Mouse (Mus musculus) liver, adult 2 months (tissue): ENCODE data around the gene Hspa12b. TPM values are rescaled to one million over a fixed set of nuclear protein-coding genes. Genes with fewer than 3 reads are reported as not detected.

Source experiments
- DNase-seq: peaks from one replicate; pipeline ENCODE4 v3.0.0-alpha.2; 2011; ENCODE audit warnings: low read depth, low spot score; ENCODE audit errors: extremely low read depth
- H3K27ac ChIP-seq: fragments of 200-500 bp; replicated peaks from 2 replicates; pipeline ENCODE4 v1.5.1; 2012; ENCODE audit warnings: low read depth, mild to moderate bottlenecking, control low read depth, inconsistent platforms, low read length; ENCODE audit not compliant: insufficient read depth
- H3K27me3 ChIP-seq: fragments of 200-500 bp; 2 replicates; pipeline ENCODE4 v1.6.1; 2012; ENCODE audit warnings: mild to moderate bottlenecking, moderate library complexity, low read length, inconsistent platforms; ENCODE audit not compliant: control insufficient read depth, insufficient read depth
- H3K36me3 ChIP-seq: fragments of 200-500 bp; 2 replicates; pipeline ENCODE4 v1.6.1; 2012; ENCODE audit warnings: low read length, inconsistent platforms; ENCODE audit not compliant: control insufficient read depth, insufficient read depth
- H3K4me1 ChIP-seq: fragments of 200-500 bp; 2 replicates; pipeline ENCODE4 v1.6.1; 2011; ENCODE audit warnings: low read length; ENCODE audit not compliant: control insufficient read depth, insufficient read depth
- H3K4me3 ChIP-seq: fragments of 200-500 bp; 2 replicates; pipeline ENCODE4 v1.5.1; 2011; ENCODE audit warnings: low read depth, mild to moderate bottlenecking, control low read depth, low read length, moderate library complexity; ENCODE audit not compliant: insufficient read depth
- H3K79me2 ChIP-seq: fragments of 200-500 bp; 2 replicates; pipeline ENCODE4 v1.6.1; 2012; ENCODE audit warnings: inconsistent platforms, mild to moderate bottlenecking, low read length, moderate library complexity; ENCODE audit not compliant: control insufficient read depth, insufficient read depth
- H3K9ac ChIP-seq: fragments of 200-500 bp; 2 replicates; pipeline ENCODE4 v1.6.1; 2012; ENCODE audit warnings: low read depth, mild to moderate bottlenecking, control low read depth, inconsistent platforms, low read length
- CTCF ChIP-seq: fragments of 200-500 bp; IDR thresholded peaks from 2 replicates; pipeline ENCODE4 v1.5.1; 2011; ENCODE audit warnings: low read depth, low read length, control low read depth
- POLR2A ChIP-seq: fragments of 200-500 bp; IDR thresholded peaks from 2 replicates; pipeline ENCODE4 v1.6.1; 2011; ENCODE audit warnings: low read length, control low read depth; ENCODE audit not compliant: insufficient read depth; ENCODE audit errors: extremely low read depth
- WGBS: fragments of 180-500 bp; shearing (Covaris S2); methylation state at CpG from one replicate; pipeline ENCODE4 v1.1.7; 2018; 5-methylcytosine and 5-hydroxymethylcytosine counted together
- polyA plus RNA-seq: library from polyadenylated mRNA; depleted of rRNA; stranded (reverse); fragments of >200 nt; gene quantifications from 2 replicates; pipeline ENCODE4 v1.2.3, GENCODE M21; 2012
- total RNA-seq: library from RNA; depleted of rRNA; stranded (reverse); fragments of >200 nt; gene quantifications from 2 replicates; pipeline ENCODE4 v1.2.3, GENCODE M21; 2014

Hspa12b gene
- total and polyA plus RNA-seq, 2 experiments = 1.0 to 1.1 TPM

- Histone ChIP-seq H3K36me3 (no peaks in the 10 kb centered on the region), H3K4me1 (0 out of 2 replicates have a peak, but pooled peaks cover 2% of the 10 kb centered on the region), H3K27ac (no peak overlapping the region), H3K27me3 (no peaks in the 10 kb centered on the region), H3K4me3 (no peak overlapping the region), H3K79me2 (no peaks in the 10 kb centered on the region), H3K9ac (no peak overlapping the region)
- TF ChIP-seq POLR2A = no peak
- TF ChIP-seq CTCF = no peak
- 96% methylated on average over 8 of the region's 8 CpGs for WGBS
- no peak for DNase-seq
Measured at GRCm38 (mm10) chr2:131147043-131147365, 19.9 kb downstream of the Hspa12b start.

GRCm38 (mm10) chr2:131148353-131149253 lies 21.5 kb downstream of the Hspa12b start:
- DNase-seq = no peak
- H3K4me1 ChIP-seq = no peaks in the 10 kb centered on the region
- H3K4me3 ChIP-seq = no peak overlapping the region
- no peaks in the 10 kb centered on the region for H3K36me3 ChIP-seq
- TF ChIP-seq POLR2A = no peak
- TF ChIP-seq CTCF = no peak
- WGBS = 84% methylated on average over 8 of the region's 8 CpGs
- no peaks in the 10 kb centered on the region for H3K27me3 ChIP-seq
- no peaks in the 10 kb centered on the region for H3K79me2 ChIP-seq
- H3K9ac ChIP-seq = no peak overlapping the region
- no peak overlapping the region for H3K27ac ChIP-seq

GRCm38 (mm10) chr2:131149254-131149578 lies 22.1 kb downstream of the Hspa12b start:
- Histone ChIP-seq H3K27ac (no peak overlapping the region), H3K27me3 (no peaks in the 10 kb centered on the region), H3K9ac (no peak overlapping the region), H3K4me1 (no peaks in the 10 kb centered on the region), H3K36me3 (no peaks in the 10 kb centered on the region), H3K4me3 (no peak overlapping the region), H3K79me2 (no peaks in the 10 kb centered on the region)
- TF ChIP-seq POLR2A = no peak
- no peak for TF ChIP-seq CTCF
- 97% methylated on average over 3 of the region's 3 CpGs for WGBS
- DNase-seq = no peak

- no peaks in the 10 kb centered on the region for H3K36me3 ChIP-seq
- no peak overlapping the region for H3K4me3 ChIP-seq
- no peaks in the 10 kb centered on the region for H3K79me2 ChIP-seq
- no peak overlapping the region for H3K27ac ChIP-seq
- no peaks in the 10 kb centered on the region for H3K27me3 ChIP-seq
- no peaks in the 10 kb centered on the region for H3K4me1 ChIP-seq
- WGBS = 91% methylated on average over 7 of the region's 7 CpGs
- no peak for DNase-seq
- no peak for TF ChIP-seq CTCF
- no peak for TF ChIP-seq POLR2A
- no peak overlapping the region for H3K9ac ChIP-seq
Measured at GRCm38 (mm10) chr2:131152166-131152730, 25.2 kb downstream of the Hspa12b start.

GRCm38 (mm10) chr2:131154036-131154435 lies 27.0 kb downstream of the Hspa12b start:
- Histone ChIP-seq H3K27me3 (no peaks in the 10 kb centered on the region), H3K27ac (no peak overlapping the region), H3K9ac (no peak overlapping the region), H3K4me3 (no peak overlapping the region), H3K4me1 (no peaks in the 10 kb centered on the region), H3K79me2 (no peaks in the 10 kb centered on the region), H3K36me3 (no peaks in the 10 kb centered on the region)
- no peak for TF ChIP-seq CTCF
- no peak for TF ChIP-seq POLR2A
- 95% methylated on average over 4 of the region's 4 CpGs for WGBS
- no peak for DNase-seq

- Histone ChIP-seq H3K27ac (no peak overlapping the region), H3K27me3 (no peaks in the 10 kb centered on the region), H3K79me2 (no peaks in the 10 kb centered on the region), H3K4me1 (peaks cover 5% of the 10 kb centered on the region; the same call in 1 of the 2 replicates), H3K4me3 (no peak overlapping the region), H3K9ac (no peak overlapping the region), H3K36me3 (no peaks in the 10 kb centered on the region)
- DNase-seq = no peak
- TF ChIP-seq CTCF (no peak), POLR2A (no peak)
- 88% methylated on average over 7 of the region's 7 CpGs for WGBS
Measured at GRCm38 (mm10) chr2:131156987-131157386, 29.9 kb downstream of the Hspa12b start.
